Mouse (Mus musculus): ENCODE data around the gene Sectm1b.
"Not testable (repeated sequence)": the region's sequence is repeated elsewhere in the genome, so short reads cannot be mapped to it uniquely, and the experiment has no call there.

Sectm1b gene

GRCm38 (mm10) chr11:121063379-121063778 lies at the start of gene Sectm1b:
Gene Sectm1b, minus strand, starts transcription at chr11:121063569.
- DNase-seq (ENCODE audit: low spot score in 2 of 2): no peak

DNA sequence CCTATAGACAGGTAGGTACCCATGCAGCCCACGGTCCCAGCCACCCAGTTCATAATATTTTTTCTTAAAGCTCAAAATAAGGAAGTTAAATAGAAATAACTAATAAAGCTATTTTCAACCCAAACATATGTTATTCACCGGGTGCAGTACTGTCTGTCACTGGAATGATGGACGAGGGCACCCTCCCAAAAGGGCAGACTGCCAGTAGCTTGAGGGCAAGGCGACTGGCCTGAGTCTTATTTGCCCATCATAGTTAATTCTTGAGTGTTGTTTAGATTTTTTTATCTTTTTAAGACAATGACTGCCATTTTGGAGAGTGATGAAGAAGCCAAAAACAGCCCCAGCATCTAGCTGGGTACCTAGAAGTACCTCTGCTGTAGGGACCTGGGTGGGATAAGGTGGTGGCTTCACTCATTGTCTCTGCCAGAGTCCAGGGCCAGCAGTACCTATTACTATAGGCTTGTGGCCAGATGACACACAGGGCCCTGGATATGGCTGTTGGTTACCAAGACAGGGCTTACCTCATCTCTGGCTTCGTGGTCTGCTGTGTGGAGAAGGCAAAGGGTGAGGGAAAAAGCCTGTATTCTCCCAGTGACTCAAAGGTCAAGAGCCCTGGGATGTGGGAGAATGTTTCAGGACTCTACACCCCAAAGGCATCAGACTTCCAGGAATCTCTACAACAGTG lies 48.9 kb upstream of the Sectm1b start:
- DNase-seq (ENCODE audit: low spot score in 2 of 2): peak; percentile 45 to 81

- DNase-seq (ENCODE audit: low spot score in 2 of 2): no peak
These were observed 48.2 kb upstream of the Sectm1b start for GRCm38 (mm10) chr11:121111601-121112000.

DNA sequence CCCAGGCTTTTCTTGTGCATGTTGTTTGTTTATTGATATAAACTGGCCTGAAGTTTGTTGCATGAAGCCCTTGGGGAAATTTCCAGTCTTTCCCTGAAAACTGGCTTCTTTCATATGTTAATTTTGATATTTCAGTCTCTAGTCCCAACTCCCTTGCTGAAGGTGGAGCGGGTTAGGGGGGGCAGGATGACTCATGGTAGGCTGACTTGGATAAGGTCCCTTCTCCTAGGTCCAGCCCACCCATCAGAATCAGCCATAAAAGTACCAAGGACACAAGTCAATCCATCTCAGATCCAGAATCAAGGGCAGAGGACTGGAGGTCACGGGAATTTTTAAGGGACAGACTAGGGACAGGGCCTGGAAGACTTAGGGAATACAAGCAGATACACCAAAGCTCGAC lies 47.7 kb upstream of the Sectm1b start:
- no peak for DNase-seq (ENCODE audit: low spot score in 2 of 2)

- peak in 1 of 2 experiments; percentile 55 for DNase-seq (ENCODE audit: low spot score in 2 of 2)
These were observed 46.6 kb upstream of the Sectm1b start for GRCm38 (mm10) chr11:121109986-121110385.

DNA sequence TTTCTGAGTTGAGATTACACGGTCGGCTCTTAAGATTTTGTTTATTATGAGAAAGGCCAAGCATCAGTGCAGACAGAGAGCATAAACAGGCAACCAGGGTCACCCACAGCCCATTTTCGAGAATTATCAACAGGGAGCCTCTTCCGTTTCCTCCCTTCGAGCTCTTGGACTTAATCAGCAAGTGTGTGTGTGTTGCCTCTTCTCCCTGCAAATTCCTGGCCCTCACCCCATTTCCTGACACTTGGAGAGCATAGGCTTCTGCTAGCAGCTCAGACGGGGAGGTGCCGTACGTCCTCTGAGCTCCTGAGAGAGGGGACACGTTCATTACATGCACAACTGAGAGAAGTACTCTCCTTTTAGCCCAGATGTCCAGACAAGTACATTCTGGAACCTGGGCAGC lies 44.7 kb upstream of the Sectm1b start:
- DNase-seq (ENCODE audit: low spot score in 2 of 2): no peak

DNA sequence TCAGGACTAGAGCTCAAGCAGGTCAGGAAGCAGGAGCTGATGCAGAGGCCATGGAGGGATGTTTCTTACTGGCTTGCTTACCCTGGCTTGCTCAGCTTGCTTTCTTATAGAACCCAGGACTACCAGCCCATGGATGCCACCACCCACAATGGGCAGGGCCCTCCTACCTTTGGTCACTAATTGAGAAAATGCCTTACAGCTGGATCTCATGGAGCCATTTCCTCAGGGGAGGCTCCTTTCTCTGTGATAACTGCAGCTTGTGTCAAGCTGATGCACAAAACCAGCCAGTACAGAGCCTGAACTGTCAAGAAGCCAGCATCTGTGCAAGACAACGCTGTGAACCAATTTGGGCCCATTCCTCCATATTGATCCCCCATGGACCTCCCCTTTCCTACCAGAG lies 43.9 kb upstream of the Sectm1b start:
- not testable (repeated sequence) for DNase-seq (ENCODE audit: low spot score in 2 of 2)

DNA sequence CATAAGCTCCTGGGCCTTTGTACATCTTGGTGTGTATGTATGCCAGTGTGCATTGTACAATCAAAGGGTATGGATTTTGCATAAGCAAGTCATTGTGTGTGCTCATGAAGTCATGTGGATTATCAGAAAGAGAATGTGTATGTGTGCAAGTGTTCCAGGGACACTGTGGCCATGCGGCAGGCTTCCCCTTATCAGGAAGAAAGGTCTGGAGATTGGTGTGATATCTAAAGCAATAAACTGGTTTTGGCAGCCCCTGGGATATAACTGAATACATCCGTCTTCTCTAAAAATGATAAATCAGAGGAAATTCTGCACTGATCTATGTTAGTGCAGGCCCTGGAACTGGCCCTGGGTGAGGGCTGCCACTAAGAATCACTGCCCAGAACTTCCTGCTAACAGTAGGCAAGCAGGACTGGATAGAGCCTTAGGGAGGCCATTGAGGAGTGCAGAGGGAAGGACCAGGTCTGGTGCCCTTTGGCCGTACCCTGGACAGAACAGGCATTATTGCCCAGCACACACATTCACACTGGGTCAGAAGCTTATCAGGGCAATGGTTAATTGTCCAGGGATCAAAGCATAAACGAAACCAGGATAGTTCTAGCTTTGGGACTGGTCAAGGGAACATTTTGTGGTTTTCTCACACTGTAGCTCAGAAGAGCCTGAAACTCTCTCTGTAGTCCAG lies 37.9 kb upstream of the Sectm1b start:
- DNase-seq (ENCODE audit: low spot score in 2 of 2): no peak

GRCm38 (mm10) chr11:121100692-121101091 lies 37.3 kb upstream of the Sectm1b start:
- DNase-seq (ENCODE audit: low spot score in 2 of 2): no peak

GRCm38 (mm10) chr11:121099762-121100161 lies 36.4 kb upstream of the Sectm1b start:
- DNase-seq (ENCODE audit: low spot score in 2 of 2): no peak

DNA sequence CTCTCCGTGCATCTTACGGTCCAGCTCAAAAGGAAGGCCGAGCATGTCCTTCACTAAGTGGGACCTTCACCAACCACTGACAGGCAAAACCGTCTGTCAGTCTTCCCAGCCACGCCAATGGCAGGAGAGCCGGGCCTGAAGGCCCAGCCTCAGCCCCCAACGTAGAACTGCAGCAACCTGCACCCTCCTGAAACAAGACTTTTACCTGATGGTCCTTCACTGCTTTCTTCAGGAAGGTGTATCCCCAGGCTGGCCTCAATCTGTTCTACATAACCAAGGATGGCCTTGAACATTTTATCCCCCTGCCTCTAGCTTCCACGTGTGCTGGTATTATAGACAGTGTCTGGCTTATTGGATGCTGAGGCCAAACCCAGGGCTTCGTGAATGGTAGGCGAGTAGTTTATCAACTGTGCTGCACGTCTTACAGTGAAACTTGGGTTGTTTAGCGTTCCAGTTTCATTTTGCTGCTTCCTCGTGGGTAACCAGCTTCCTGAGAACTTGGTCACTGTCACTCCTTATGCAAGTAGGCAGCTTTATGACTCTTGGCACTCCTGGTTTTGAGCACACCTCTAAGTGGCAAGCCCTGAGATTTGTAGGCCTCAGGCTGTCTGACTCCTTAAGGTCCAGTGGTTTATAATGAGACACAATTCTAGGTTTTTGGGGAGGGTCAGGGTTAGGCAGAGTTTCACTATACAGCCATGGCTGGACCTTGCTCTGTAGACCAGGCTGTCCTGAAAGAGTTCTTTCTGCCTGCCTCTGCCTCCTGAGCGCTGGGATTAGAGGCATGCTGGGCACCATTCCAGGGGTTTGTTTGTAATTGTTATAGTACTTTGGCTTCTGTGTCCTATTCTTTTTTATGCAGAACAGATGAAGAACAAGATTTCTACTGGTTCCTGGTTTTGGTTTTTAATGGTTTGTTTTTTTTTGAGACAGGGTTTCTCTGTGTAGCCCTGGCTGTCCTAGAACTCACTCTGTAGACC lies 29.5 kb upstream of the Sectm1b start:
- DNase-seq (ENCODE audit: low spot score in 2 of 2): no peak

- no peak for DNase-seq (ENCODE audit: low spot score in 2 of 2)
These were observed 27.6 kb upstream of the Sectm1b start for GRCm38 (mm10) chr11:121090943-121091342.

GRCm38 (mm10) chr11:121089756-121090546 lies 26.6 kb upstream of the Sectm1b start:
- no peak for DNase-seq (ENCODE audit: low spot score in 2 of 2)

- no peak for DNase-seq (ENCODE audit: low spot score in 2 of 2)
These were observed 25.6 kb upstream of the Sectm1b start for GRCm38 (mm10) chr11:121088997-121089396.

DNA sequence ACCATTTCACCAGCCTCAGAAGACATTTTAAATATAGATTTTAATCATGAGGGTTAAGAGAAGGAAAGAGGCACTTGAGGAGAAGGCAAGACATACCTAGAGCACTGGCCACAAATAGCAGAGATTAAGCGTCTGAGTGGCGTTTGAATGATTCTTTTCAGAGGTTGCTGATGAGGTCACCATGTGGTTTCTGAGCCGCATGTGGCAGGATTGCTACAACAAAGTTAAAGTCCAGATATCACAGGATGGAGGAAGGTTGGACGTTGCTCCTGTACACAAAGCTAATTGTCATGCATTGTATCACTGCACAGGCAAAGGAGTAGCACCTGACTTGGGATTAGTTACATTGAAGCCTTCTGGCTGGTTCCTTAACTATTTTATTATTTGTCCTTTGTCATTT lies 22.9 kb upstream of the Sectm1b start:
- no peak for DNase-seq (ENCODE audit: low spot score in 2 of 2)

GRCm38 (mm10) chr11:121085181-121085580 lies 21.8 kb upstream of the Sectm1b start:
- no peak for DNase-seq (ENCODE audit: low spot score in 2 of 2)

- DNase-seq (ENCODE audit: low spot score in 2 of 2): no peak
These were observed 19.6 kb upstream of the Sectm1b start for GRCm38 (mm10) chr11:121082857-121083500.

DNA sequence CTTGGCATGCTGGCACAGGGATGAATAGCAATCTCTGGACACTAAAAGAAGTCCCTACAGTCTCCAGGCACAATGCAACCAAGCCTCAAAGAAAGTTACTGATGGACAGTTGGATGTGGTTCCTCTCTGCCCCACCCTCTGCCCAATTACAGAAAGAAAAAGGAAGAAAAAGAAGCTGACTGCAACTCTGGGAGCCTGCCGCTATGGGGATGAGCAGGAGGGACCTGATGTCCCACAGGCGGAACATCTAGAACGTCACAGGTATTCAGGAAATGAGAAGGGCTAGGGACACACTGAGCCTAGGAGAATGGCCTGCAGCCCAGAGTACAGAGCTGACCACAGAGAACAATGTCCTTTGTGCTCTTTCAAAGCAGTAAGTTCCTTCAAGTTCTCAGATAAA lies 18.9 kb upstream of the Sectm1b start:
- DNase-seq (ENCODE audit: low spot score in 2 of 2): no peak

DNA sequence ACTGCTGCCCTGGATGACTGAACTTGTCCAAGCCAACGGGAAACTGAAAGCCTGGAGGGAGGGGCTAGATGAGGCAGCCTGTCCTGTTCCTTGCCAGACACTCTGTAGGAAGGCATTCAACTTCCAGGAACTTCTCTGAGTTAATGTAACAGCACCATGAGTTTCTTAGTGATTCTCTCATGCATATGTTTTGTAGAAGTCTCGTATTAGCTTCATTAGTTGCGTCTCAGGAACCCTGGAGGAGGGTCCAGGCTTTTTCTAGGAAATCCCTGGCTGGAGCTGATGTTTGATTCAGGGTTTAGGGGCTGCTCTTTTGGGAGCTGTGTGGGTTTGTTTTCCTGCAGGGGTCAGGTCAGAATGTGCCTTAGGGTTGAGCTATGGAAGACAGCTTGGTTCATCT lies 17.8 kb upstream of the Sectm1b start, which contains the start of gene Sectm1a:
Sectm1a (minus strand) TSS at position 101 of the 400 bp plus-strand sequence.
- no peak for DNase-seq (ENCODE audit: low spot score in 2 of 2)

GRCm38 (mm10) chr11:121080330-121080729 lies 17.0 kb upstream of the Sectm1b start:
- DNase-seq (ENCODE audit: low spot score in 2 of 2): no peak

GRCm38 (mm10) chr11:121075655-121076054 lies 12.3 kb upstream of the Sectm1b start:
- no peak for DNase-seq (ENCODE audit: low spot score in 2 of 2)

Data from cerebellum, postnatal 4 days (tissue).